Mouse (Mus musculus): Measurements from ENCODE around the gene Vmn2r62. TPM values are rescaled to one million over a fixed set of nuclear protein-coding genes. Genes with fewer than 3 reads are reported as not detected.
"Not testable (repeated sequence)": the region's sequence is repeated elsewhere in the genome, so short reads cannot be mapped to it uniquely, and the experiment has no call there.

Vmn2r62 gene
- polyA plus RNA-seq (2014; fragmentation: Nextera tagmentation; extraction: Ambion mirVana): not detected in 2 replicates

GRCm38 (mm10) chr7:42793425-42793824, at the start of gene Vmn2r62:
Gene Vmn2r62, minus strand, starts transcription at chr7:42793525.
- not testable (repeated sequence) for H3K4me3 ChIP-seq (ENCODE audit: low read depth, low read length); H3K36me3 ChIP-seq (ENCODE audit: control insufficient read depth, insufficient read depth, low read length); H3K4me2 ChIP-seq (replicated peaks; ENCODE audit: low read depth, low read length); H3K27me3 ChIP-seq (ENCODE audit: control insufficient read depth, insufficient read depth, low read length); ATAC-seq (ENCODE audit: insufficient number of reproducible peaks, insufficient read depth, low FRiP score, low read depth); H3K9ac ChIP-seq (replicated peaks; ENCODE audit: low read depth, low read length); H3K4me1 ChIP-seq (ENCODE audit: control insufficient read depth, insufficient read depth, low read length); H3K27ac ChIP-seq (ENCODE audit: low read length); H3K9me3 ChIP-seq (ENCODE audit: control insufficient read depth, low read depth, low read length)
- no CpG with 5 or more reads among the region's 1 CpGs for WGBS

- not testable (repeated sequence) for H3K4me2 ChIP-seq (replicated peaks; ENCODE audit: low read depth, low read length); H3K9me3 ChIP-seq (ENCODE audit: control insufficient read depth, low read depth, low read length); H3K27me3 ChIP-seq (ENCODE audit: control insufficient read depth, insufficient read depth, low read length); H3K9ac ChIP-seq (replicated peaks; ENCODE audit: low read depth, low read length); H3K4me3 ChIP-seq (ENCODE audit: low read depth, low read length); H3K27ac ChIP-seq (ENCODE audit: low read length); H3K36me3 ChIP-seq (ENCODE audit: control insufficient read depth, insufficient read depth, low read length); ATAC-seq (ENCODE audit: insufficient number of reproducible peaks, insufficient read depth, low FRiP score, low read depth); H3K4me1 ChIP-seq (ENCODE audit: control insufficient read depth, insufficient read depth, low read length)
Measured at GRCm38 (mm10) chr7:42838366-42838765, 45.0 kb upstream of the Vmn2r62 start.

GRCm38 (mm10) chr7:42832221-42832620, 38.9 kb upstream of the Vmn2r62 start:
- Histone ChIP-seq H3K9ac (replicated peaks; ENCODE audit: low read depth, low read length) (no peak overlapping the region), H3K4me2 (replicated peaks; ENCODE audit: low read depth, low read length) (no peak overlapping the region), H3K4me1 (ENCODE audit: control insufficient read depth, insufficient read depth, low read length) (no peaks in the 10 kb centered on the region), H3K36me3 (ENCODE audit: control insufficient read depth, insufficient read depth, low read length) (no peaks in the 10 kb centered on the region), H3K4me3 (ENCODE audit: low read depth, low read length) (no peak overlapping the region), H3K27ac (ENCODE audit: low read length) (no peak overlapping the region), H3K27me3 (ENCODE audit: control insufficient read depth, insufficient read depth, low read length) (no peaks in the 10 kb centered on the region), H3K9me3 (ENCODE audit: control insufficient read depth, low read depth, low read length) (no peaks in the 10 kb centered on the region)
- ATAC-seq (ENCODE audit: insufficient number of reproducible peaks, insufficient read depth, low FRiP score, low read depth): no peak
- WGBS: 72% methylated on average over 3 of the region's 3 CpGs

DNA sequence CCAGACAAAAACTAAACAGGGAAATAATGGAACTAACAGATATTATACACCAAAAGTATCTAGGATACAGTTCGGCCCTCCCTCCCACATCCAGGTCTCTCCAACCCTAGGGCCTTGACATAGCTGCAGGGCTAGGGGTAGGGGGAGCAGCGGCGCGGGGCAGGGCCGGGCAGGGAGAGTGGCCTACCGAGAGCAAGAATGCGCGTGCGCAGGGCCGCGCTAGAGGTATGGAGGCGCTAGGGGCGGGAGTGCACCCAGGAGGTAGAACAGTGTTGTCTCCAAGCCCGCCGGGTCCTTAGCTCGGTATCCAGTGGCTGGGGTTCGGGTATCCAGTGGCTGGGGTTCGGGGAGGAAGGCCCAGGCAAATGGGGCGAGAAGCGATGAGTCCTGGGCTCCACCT, 43.5 kb downstream of the Vmn2r62 start:
- 39% methylated on average over 20 of the region's 20 CpGs for WGBS
- H3K9ac ChIP-seq (replicated peaks; ENCODE audit: low read depth, low read length): no peak overlapping the region
- no peak overlapping the region for H3K27ac ChIP-seq (ENCODE audit: low read length)
- H3K4me1 ChIP-seq (ENCODE audit: control insufficient read depth, insufficient read depth, low read length): no peaks in the 10 kb centered on the region
- no peak for ATAC-seq (ENCODE audit: insufficient number of reproducible peaks, insufficient read depth, low FRiP score, low read depth)
- H3K4me2 ChIP-seq (replicated peaks; ENCODE audit: low read depth, low read length): no peak overlapping the region
- no peaks in the 10 kb centered on the region for H3K27me3 ChIP-seq (ENCODE audit: control insufficient read depth, insufficient read depth, low read length)
- H3K4me3 ChIP-seq (ENCODE audit: low read depth, low read length): no peak overlapping the region
- no peaks in the 10 kb centered on the region for H3K36me3 ChIP-seq (ENCODE audit: control insufficient read depth, insufficient read depth, low read length)
- H3K9me3 ChIP-seq (ENCODE audit: control insufficient read depth, low read depth, low read length): peaks cover 4% of the 10 kb centered on the region; the same call in 1 of the 2 replicates

DNA sequence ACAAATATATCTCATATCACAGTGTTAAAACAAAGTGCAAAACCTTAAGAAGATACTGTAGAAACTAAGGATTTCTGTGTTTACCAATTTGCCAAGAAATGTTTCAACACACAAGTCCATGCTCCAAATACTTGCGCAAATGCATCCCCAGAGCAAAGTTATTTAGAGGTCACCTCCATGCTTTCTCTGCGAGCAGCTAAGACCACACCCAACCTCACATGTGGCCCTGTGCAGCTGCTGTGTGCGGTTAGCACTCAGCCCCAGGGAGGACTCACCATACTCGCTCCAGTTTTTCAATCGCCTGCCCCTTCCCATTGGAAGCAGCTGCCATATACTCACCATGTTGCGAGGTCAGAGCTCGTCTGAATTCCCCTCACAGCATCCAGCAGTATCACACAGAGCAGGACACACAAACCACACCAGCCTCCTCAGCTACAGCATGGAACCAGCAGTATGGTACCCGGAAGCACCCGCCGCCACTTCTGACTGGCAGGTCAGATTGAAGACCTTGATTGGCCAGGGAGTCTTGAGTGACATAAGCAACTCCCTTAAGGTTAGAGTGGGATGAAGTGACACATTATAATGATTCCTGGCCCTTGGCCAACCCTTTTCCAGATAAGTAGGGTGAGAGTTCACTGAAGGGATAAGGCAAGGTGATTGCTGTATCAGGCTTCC, 54.7 kb downstream of the Vmn2r62 start:
- Histone ChIP-seq H3K4me1 (ENCODE audit: control insufficient read depth, insufficient read depth, low read length) (no peaks in the 10 kb centered on the region), H3K27me3 (ENCODE audit: control insufficient read depth, insufficient read depth, low read length) (no peaks in the 10 kb centered on the region), H3K27ac (ENCODE audit: low read length) (no peak overlapping the region), H3K36me3 (ENCODE audit: control insufficient read depth, insufficient read depth, low read length) (no peaks in the 10 kb centered on the region), H3K9ac (replicated peaks; ENCODE audit: low read depth, low read length) (no peak overlapping the region), H3K4me3 (ENCODE audit: low read depth, low read length) (no peak overlapping the region), H3K4me2 (replicated peaks; ENCODE audit: low read depth, low read length) (no peak overlapping the region), H3K9me3 (ENCODE audit: control insufficient read depth, low read depth, low read length) (no peaks in the 10 kb centered on the region)
- no peak for ATAC-seq (ENCODE audit: insufficient number of reproducible peaks, insufficient read depth, low FRiP score, low read depth)
- WGBS: 88% methylated on average over 10 of the region's 10 CpGs

- 83% methylated on average over 4 of the region's 4 CpGs for WGBS
Measured at GRCm38 (mm10) chr7:42726917-42727316, 66.4 kb downstream of the Vmn2r62 start, which contains the start of gene Gm17067. Gene Gm17067, minus strand, starts transcription at chr7:42727017.

More at GRCm38 (mm10) chr7:42726917-42727316, 66.4 kb downstream of the Vmn2r62 start, which contains the start of gene Gm17067:
- not testable (repeated sequence) for H3K4me3 ChIP-seq (ENCODE audit: low read depth, low read length); H3K27me3 ChIP-seq (ENCODE audit: control insufficient read depth, insufficient read depth, low read length); H3K4me2 ChIP-seq (replicated peaks; ENCODE audit: low read depth, low read length); H3K27ac ChIP-seq (ENCODE audit: low read length); ATAC-seq (ENCODE audit: insufficient number of reproducible peaks, insufficient read depth, low FRiP score, low read depth); H3K9ac ChIP-seq (replicated peaks; ENCODE audit: low read depth, low read length); H3K9me3 ChIP-seq (ENCODE audit: control insufficient read depth, low read depth, low read length); H3K4me1 ChIP-seq (ENCODE audit: control insufficient read depth, insufficient read depth, low read length); H3K36me3 ChIP-seq (ENCODE audit: control insufficient read depth, insufficient read depth, low read length)

Other genes with a start within 250 kb of the Vmn2r62 start
- not detected in 2 replicates for gene Gm21028, start 214.9 kb downstream of the Vmn2r62 start, polyA plus RNA-seq (2014; fragmentation: Nextera tagmentation; extraction: Ambion mirVana)
- gene Zfp977, start 201.0 kb downstream of the Vmn2r62 start, polyA plus RNA-seq (2014; fragmentation: Nextera tagmentation; extraction: Ambion mirVana): 2.1 and 4.2 TPM in 2 replicates
- gene Zfp976, start 150.9 kb downstream of the Vmn2r62 start, polyA plus RNA-seq (2014; fragmentation: Nextera tagmentation; extraction: Ambion mirVana): 5.3 and 5.9 TPM in 2 replicates
- gene Zfp975, start 100.8 kb downstream of the Vmn2r62 start, polyA plus RNA-seq (2014; fragmentation: Nextera tagmentation; extraction: Ambion mirVana): 9.5 and 10.8 TPM in 2 replicates
- not detected in 2 replicates for gene Gm17067, start 66.5 kb downstream of the Vmn2r62 start, polyA plus RNA-seq (2014; fragmentation: Nextera tagmentation; extraction: Ambion mirVana)
- gene Gm2381, start 73.7 kb upstream of the Vmn2r62 start, polyA plus RNA-seq (2014; fragmentation: Nextera tagmentation; extraction: Ambion mirVana): not detected in 2 replicates
- gene Vmn2r63, start 140.3 kb upstream of the Vmn2r62 start, polyA plus RNA-seq (2014; fragmentation: Nextera tagmentation; extraction: Ambion mirVana): not detected in 2 replicates
- gene Gm9268, start 225.2 kb upstream of the Vmn2r62 start, polyA plus RNA-seq (2014; fragmentation: Nextera tagmentation; extraction: Ambion mirVana): not detected in 2 replicates